Mouse (Mus musculus) mature B cell (primary cell): ENCODE data around the gene Ccdc186.
"Not testable (repeated sequence)": the region's sequence is repeated elsewhere in the genome, so short reads cannot be mapped to it uniquely, and the experiment has no call there.

Experiments used
- in situ Hi-C: fragments of 300-500 bp; cut with MboI; formaldehyde crosslinking; loops from 2 replicates; pipeline ENCODE4 v1.14.3; 2019

Ccdc186 gene

DNA sequence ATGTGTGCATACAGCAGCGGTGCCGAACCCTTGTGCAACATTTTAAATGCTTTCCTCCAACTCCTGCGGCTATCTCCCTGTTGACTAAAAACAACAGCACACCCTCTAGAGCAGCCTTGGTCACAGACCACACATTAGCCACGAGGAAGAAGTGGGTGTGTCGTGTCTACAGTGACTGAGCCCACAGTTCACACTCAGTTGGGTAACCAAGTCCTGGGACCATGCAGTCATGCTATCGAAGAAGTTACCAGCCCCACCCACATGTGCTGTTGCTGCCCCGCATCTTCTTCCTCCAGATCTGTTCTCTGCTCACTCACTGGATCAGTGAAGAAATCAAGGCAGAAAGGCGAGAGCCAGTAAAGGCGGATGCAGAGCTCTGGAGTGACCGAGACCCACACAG is 65.6 kb downstream of the Ccdc186 start:
- in situ Hi-C loops: no loop called here

DNA sequence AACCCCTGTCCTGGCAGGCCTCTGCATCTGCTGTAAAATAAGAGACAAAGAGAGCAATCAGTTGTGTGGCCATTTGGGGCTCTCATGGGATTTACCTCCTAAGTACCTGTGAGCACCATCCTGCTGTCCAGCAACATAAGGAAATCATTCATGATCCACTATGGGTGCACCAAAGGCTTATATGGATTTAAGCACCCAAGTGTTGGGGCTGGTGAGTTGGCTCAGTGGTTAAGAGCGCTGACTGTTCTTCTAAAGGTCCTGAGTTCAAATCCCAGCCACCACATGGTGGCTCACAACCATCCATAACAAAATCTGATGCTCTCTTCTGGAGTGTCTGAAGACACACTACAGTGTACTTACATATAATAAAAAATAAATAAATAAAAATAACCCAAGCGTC is 67.5 kb downstream of the Ccdc186 start:
- in situ Hi-C loops: not testable (repeated sequence)

DNA sequence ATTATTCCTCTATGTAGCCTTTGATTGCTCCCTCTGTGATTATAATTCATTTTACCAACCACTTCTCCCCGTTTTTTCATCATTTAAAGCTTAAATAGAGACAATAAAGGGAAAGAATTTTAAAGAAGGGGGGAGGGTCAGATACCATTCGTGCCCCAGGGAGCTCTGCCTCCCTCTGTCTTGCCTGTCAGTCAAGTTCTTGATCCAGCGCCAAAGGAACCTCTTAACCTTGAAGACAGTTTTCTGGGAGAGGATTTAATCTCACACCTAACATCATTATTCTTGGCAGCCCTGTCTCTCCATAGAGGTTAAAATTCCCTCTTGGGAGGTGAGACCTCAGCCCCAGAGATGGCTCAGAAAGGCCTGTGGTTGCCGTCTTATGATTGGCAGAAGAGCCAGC is 71.3 kb downstream of the Ccdc186 start:
- in situ Hi-C loops: no loop called here

DNA sequence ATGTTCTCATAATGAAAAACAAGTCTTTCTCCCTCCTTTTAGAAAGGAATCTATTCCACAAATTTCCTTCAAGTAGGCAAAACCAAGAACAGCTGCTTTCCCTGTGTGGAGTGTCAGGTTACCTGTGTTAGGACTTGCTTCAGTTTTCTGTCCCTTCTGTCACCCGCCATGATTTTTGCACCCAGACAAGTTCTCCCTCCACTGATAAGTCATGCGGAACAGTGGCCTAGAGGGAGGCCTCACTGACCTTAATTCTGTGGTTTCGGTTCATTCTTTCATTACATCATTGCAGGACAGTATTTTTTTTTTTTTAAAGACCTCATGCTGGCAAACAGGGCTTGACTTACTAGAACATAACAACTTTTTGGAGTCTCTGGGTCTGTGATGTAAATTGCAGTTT is 72.6 kb downstream of the Ccdc186 start:
- in situ Hi-C loops: no loop called here

DNA sequence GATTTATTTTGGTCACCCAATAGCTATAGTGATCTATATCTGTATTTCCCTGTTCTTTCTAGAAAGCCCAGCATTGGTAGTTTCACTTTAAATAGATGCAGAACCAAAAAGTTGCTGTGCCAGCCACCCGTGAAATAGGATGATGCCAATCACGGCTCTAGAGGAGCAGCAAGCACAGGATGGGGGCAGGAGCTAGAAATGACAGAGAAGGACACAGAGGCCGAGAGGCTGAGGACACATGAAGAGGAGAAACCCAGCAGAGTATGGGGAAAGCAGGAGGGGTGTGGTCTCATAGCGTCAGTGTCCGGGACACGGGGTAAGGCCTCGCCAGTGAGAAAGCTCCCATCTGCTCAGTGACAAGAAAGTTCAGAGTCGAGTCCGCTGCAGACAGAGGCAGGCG is 74.1 kb downstream of the Ccdc186 start:
- in situ Hi-C loops: no loop called here

DNA sequence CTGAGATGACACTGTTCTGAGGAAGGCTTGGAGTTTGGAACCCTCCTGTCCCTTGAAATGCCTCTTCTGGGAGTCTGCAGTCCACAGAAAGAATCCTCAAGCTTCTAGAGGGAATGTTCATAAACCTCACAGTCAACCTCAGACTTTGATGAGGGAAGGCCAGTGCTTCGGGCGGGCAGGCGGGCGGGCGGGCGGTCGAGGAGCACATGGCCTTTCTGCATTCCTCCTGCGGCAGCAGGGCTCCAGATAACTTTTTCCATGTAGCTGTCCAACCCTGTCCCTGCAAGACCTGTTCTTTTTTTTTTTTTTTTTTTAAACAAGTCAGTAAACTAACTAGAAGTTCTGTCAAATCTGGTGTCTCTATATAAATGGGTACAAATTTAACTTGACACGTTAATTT is 75.4 kb downstream of the Ccdc186 start:
- in situ Hi-C loops: no loop called here

DNA sequence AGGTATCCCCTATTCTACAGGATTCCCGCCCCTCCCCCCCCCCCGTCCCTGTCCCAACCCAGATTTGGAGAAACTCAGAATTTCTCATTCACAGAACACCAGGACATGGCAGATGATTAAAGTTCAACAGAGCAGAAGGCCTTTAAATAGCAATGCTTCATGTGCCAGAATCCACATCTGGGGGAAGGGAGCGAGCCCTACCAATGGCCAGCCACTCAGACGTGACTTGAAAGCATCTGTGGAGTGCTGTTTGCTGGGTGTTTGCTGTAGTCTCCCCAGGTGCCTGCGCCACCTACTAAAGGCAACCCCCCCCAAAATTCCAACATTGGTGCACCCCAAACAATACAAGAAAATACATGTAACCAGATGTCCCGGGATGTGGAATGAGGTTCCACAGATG is 76.5 kb downstream of the Ccdc186 start:
- in situ Hi-C loops: no loop called here

DNA sequence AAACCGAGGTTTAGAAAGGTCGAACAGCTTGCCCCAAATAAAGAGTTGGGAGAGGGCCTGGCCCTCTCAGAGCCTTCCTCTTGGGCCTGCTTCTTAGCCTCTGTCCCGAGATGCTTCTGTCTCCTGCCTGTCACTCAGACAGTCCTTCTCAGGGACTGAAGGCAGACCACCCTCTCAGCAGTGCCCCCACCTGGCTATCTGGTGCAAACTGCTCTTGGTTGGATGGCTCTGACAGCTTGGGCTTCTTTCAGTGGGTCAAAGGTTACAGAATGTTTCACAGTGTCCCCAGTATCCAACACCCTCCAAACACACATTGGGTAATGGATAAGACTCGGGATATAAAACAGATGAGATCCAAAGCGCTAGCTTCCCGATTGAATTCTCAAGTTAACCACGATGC is 76.9 kb downstream of the Ccdc186 start:
- in situ Hi-C loops: no loop called here
